Mouse (Mus musculus): ENCODE data around the gene Lypd6. TPM values are rescaled to one million over a fixed set of nuclear protein-coding genes. Genes with fewer than 3 reads are reported as not detected.

The Lypd6 gene
- polyA plus RNA-seq, 1 experiment from 2014 or later, result 20.1 TPM

DNA sequence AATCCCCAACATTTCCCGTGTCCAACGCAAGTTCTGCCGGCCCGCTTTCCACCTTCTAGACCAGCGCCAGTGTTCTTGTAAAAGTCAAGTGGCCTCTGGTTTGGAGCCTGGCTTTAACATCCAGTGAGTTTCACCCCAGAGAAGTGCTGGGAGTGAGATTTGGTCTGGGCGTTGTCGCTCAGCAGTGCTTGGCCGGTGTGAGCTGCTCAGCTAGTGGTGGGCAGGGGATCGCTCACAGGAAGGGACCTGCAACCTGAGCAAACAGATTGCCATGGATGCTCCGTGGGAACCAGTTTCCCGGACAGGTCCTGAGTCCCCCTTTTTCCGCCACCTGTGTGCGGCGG lies 355 bp upstream of the Lypd6 start:
- Histone ChIP-seq H3K4me1 (ENCODE audit: control insufficient read depth, insufficient read depth, low read length) (0 out of 2 replicates have a peak, but pooled peaks cover 7% of the 10 kb centered on the region), H3K9ac (ENCODE audit: low read length) (peak overlapping the region; percentile 78), H3K4me2 (ENCODE audit: low read depth, low read length) (peak overlapping the region; percentile 91), H3K27ac (ENCODE audit: low read length) (peak overlapping the region; percentile 80), H3K27me3 (ENCODE audit: control insufficient read depth, insufficient read depth, low read length) (no peaks in the 10 kb centered on the region), H3K36me3 (ENCODE audit: control insufficient read depth, insufficient read depth, low read length) (no peaks in the 10 kb centered on the region), H3K4me3 (replicated peaks; ENCODE audit: low read length) (peak overlapping the region; percentile 72), H3K9me3 (replicated peaks; ENCODE audit: control insufficient read depth, low read length) (no peaks in the 10 kb centered on the region)
- WGBS, result under 1% methylated on average over 14 of the region's 14 CpGs
- ATAC-seq (ENCODE audit: insufficient read depth, low FRiP score), result peak; percentile 66

DNA sequence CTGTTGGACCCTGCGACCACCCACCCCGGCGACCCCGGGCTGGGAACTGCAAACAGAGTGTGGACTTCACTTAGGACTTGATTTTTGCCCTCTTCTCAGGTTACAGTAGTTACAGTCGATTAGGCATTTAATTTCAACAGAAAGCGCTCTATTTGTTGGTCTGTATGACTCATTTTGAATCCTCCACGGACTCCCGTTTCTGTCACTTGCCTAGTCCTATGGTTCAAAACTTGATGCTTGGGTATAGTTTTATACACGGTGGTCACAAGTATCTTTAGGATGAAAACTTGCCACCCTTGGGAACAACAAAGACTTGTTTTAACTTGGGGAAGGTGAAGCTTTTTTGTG lies 713 bp downstream of the Lypd6 start:
- ATAC-seq (ENCODE audit: insufficient read depth, low FRiP score), result no peak
- WGBS, result 1% methylated on average over 9 of the region's 9 CpGs

DNA sequence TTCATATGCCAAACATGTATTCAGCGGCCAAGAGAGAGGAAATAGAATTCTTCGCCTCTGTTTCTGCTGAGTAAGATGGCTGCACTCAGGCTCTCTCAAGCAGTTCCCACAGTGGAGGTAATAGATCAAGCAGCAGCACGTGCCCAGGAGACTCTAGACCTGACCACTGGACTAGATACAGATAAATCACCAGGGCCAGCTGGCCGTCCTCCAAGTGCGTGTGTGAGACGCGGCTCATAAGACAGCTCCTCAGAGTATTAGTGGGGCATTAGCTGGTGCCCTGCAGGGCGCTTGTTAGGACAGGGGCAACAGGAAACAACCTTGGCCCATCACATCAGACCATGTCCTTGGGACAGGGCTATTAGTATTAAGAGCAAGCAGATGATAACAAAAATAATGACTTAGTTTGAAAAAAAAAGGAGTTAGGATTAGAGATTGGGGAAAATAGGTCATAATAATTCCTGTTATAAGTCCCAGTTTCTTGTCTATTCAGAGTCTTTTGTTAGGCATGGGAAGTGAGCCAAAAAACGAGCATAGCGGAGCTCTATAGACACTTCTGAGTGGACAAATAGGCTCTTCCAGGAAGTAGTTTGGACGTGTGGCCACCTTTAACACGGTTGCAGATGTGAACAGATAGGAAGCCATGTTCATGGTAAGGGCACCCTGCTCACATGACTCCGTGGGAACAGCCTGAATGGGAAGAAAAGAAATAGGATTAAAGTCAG lies 3.5 kb downstream of the Lypd6 start:
- H3K36me3 ChIP-seq (ENCODE audit: control insufficient read depth, insufficient read depth, low read length), result no peaks in the 10 kb centered on the region
- no peak for ATAC-seq (ENCODE audit: insufficient read depth, low FRiP score)
- no peak overlapping the region for H3K27ac ChIP-seq (ENCODE audit: low read length)
- H3K9me3 ChIP-seq (replicated peaks; ENCODE audit: control insufficient read depth, low read length), result no peaks in the 10 kb centered on the region
- H3K4me2 ChIP-seq (ENCODE audit: low read depth, low read length), result 0 out of 2 replicates have a peak overlapping the region, but pooled peaks have one; percentile 2
- H3K4me1 ChIP-seq (ENCODE audit: control insufficient read depth, insufficient read depth, low read length), result 0 out of 2 replicates have a peak, but pooled peaks cover 7% of the 10 kb centered on the region
- no peak overlapping the region for H3K4me3 ChIP-seq (replicated peaks; ENCODE audit: low read length)
- H3K9ac ChIP-seq (ENCODE audit: low read length), result no peak overlapping the region
- WGBS, result 50% methylated on average over 13 of the region's 13 CpGs
- no peaks in the 10 kb centered on the region for H3K27me3 ChIP-seq (ENCODE audit: control insufficient read depth, insufficient read depth, low read length)

More for the DNA sequence above, 713 bp downstream of the Lypd6 start:
- Histone ChIP-seq H3K36me3 (ENCODE audit: control insufficient read depth, insufficient read depth, low read length) (no peaks in the 10 kb centered on the region), H3K4me2 (ENCODE audit: low read depth, low read length) (peak overlapping the region; percentile 91), H3K27ac (ENCODE audit: low read length) (peak overlapping the region; percentile 80), H3K4me3 (replicated peaks; ENCODE audit: low read length) (peak overlapping the region; percentile 72), H3K9me3 (replicated peaks; ENCODE audit: control insufficient read depth, low read length) (no peaks in the 10 kb centered on the region), H3K27me3 (ENCODE audit: control insufficient read depth, insufficient read depth, low read length) (no peaks in the 10 kb centered on the region), H3K4me1 (ENCODE audit: control insufficient read depth, insufficient read depth, low read length) (0 out of 2 replicates have a peak, but pooled peaks cover 7% of the 10 kb centered on the region), H3K9ac (ENCODE audit: low read length) (peak overlapping the region; percentile 78)

DNA sequence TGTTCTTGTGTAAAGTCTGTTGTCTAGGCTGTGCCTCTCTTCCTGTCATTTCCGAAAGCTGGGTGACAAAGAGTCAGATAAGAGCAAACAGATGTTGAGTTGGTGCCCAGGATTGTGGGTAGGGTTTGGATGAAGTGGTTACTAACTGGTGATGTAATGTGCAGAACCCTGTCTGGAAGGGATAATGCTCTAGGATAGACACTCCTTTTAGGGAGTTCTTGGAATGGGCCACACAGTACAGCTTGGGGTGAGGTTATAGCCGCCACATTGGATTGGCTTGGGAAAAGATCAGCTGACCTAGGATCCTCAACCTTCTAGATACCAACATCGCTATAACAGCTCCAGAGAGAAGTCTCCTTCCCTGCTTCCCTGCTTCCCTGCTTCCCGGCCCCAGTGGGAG lies 5.9 kb downstream of the Lypd6 start:
- no peak overlapping the region for H3K27ac ChIP-seq (ENCODE audit: low read length)
- no peak for ATAC-seq (ENCODE audit: insufficient read depth, low FRiP score)
- H3K27me3 ChIP-seq (ENCODE audit: control insufficient read depth, insufficient read depth, low read length), result no peaks in the 10 kb centered on the region
- no peak overlapping the region for H3K4me3 ChIP-seq (replicated peaks; ENCODE audit: low read length)
- 0 out of 2 replicates have a peak, but pooled peaks cover 4% of the 10 kb centered on the region for H3K4me1 ChIP-seq (ENCODE audit: control insufficient read depth, insufficient read depth, low read length)
- H3K9me3 ChIP-seq (replicated peaks; ENCODE audit: control insufficient read depth, low read length), result no peaks in the 10 kb centered on the region
- no peak overlapping the region for H3K4me2 ChIP-seq (ENCODE audit: low read depth, low read length)
- WGBS, result 90% methylated on average over 4 of the region's 4 CpGs
- H3K9ac ChIP-seq (ENCODE audit: low read length), result no peak overlapping the region
- no peaks in the 10 kb centered on the region for H3K36me3 ChIP-seq (ENCODE audit: control insufficient read depth, insufficient read depth, low read length)

DNA sequence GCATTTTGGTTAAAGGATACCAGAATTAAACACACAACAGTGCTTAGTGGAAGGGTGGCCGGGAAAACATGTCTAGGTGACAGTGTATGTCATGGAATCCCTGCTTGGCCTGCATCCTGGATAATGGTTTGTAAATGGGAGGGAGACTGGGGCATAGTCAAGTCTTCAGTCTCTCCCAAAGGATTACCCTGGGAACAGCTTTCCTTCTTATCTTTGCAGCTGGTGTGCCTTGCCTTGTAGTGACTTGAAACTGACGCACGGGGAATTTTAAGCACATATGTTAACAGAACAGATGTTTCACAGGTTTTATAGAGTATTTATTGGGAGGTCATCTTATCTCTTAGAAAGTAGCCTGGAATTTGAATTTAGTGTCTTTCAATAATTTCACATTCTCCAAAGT lies 18.5 kb downstream of the Lypd6 start:
- Histone ChIP-seq H3K27me3 (ENCODE audit: control insufficient read depth, insufficient read depth, low read length) (no peaks in the 10 kb centered on the region), H3K9ac (ENCODE audit: low read length) (no peak overlapping the region), H3K4me1 (ENCODE audit: control insufficient read depth, insufficient read depth, low read length) (no peaks in the 10 kb centered on the region), H3K4me3 (replicated peaks; ENCODE audit: low read length) (no peak overlapping the region), H3K36me3 (ENCODE audit: control insufficient read depth, insufficient read depth, low read length) (no peaks in the 10 kb centered on the region), H3K27ac (ENCODE audit: low read length) (no peak overlapping the region), H3K9me3 (replicated peaks; ENCODE audit: control insufficient read depth, low read length) (no peaks in the 10 kb centered on the region), H3K4me2 (ENCODE audit: low read depth, low read length) (no peak overlapping the region)
- no peak for ATAC-seq (ENCODE audit: insufficient read depth, low FRiP score)
- 66% methylated on average over 3 of the region's 3 CpGs for WGBS

DNA sequence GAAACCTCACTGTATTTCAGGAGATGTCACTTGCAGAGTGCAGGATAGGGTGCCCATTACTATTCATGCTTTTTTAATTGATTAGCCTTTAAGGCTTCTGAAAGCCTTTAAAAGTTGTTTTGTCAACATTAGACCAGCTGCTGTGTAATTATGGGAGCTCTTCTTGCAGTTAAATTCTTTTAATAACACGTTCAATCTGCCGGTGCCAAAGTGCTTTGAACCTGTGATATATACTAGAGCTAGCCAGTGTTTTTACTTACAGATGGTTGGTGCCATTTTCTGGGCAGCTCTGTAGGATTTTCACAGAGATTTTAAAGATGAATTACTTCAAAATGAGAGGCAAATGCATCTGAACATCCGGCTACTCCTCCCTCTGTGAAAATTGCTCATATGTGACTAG lies 21.5 kb downstream of the Lypd6 start:
- Histone ChIP-seq H3K9me3 (replicated peaks; ENCODE audit: control insufficient read depth, low read length) (no peaks in the 10 kb centered on the region), H3K36me3 (ENCODE audit: control insufficient read depth, insufficient read depth, low read length) (no peaks in the 10 kb centered on the region), H3K9ac (ENCODE audit: low read length) (no peak overlapping the region), H3K27me3 (ENCODE audit: control insufficient read depth, insufficient read depth, low read length) (no peaks in the 10 kb centered on the region), H3K4me2 (ENCODE audit: low read depth, low read length) (no peak overlapping the region), H3K4me1 (ENCODE audit: control insufficient read depth, insufficient read depth, low read length) (0 out of 2 replicates have a peak, but pooled peaks cover 4% of the 10 kb centered on the region), H3K27ac (ENCODE audit: low read length) (no peak overlapping the region), H3K4me3 (replicated peaks; ENCODE audit: low read length) (no peak overlapping the region)
- WGBS, result 60% methylated on average over 3 of the region's 3 CpGs
- no peak for ATAC-seq (ENCODE audit: insufficient read depth, low FRiP score)

DNA sequence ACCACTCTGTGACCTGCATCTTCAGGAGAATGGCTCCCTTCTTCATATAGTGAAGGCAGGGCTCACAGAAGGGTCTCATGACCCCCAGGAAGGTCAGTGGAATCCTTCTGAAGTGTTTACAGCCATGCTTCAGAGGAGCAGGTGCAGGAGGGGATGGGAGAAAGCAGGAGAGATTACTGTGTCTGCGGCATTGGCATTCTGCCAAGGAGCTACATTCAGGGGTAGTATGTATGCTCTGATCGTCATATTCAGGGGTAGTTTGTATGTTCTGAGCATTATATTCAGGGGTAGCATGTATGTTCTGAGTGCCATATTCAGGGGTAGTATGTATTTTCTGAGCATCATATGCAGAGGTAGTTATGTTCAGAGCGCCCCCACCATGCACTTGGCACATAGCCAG lies 30.1 kb downstream of the Lypd6 start:
- Histone ChIP-seq H3K27ac (ENCODE audit: low read length) (no peak overlapping the region), H3K4me2 (ENCODE audit: low read depth, low read length) (no peak overlapping the region), H3K4me1 (ENCODE audit: control insufficient read depth, insufficient read depth, low read length) (peaks cover 11% of the 10 kb centered on the region; the same call in 1 of the 2 replicates), H3K36me3 (ENCODE audit: control insufficient read depth, insufficient read depth, low read length) (no peaks in the 10 kb centered on the region), H3K27me3 (ENCODE audit: control insufficient read depth, insufficient read depth, low read length) (no peaks in the 10 kb centered on the region), H3K9ac (ENCODE audit: low read length) (no peak overlapping the region), H3K4me3 (replicated peaks; ENCODE audit: low read length) (no peak overlapping the region), H3K9me3 (replicated peaks; ENCODE audit: control insufficient read depth, low read length) (no peaks in the 10 kb centered on the region)
- ATAC-seq (ENCODE audit: insufficient read depth, low FRiP score), result no peak
- 48% methylated on average over 3 of the region's 3 CpGs for WGBS

DNA sequence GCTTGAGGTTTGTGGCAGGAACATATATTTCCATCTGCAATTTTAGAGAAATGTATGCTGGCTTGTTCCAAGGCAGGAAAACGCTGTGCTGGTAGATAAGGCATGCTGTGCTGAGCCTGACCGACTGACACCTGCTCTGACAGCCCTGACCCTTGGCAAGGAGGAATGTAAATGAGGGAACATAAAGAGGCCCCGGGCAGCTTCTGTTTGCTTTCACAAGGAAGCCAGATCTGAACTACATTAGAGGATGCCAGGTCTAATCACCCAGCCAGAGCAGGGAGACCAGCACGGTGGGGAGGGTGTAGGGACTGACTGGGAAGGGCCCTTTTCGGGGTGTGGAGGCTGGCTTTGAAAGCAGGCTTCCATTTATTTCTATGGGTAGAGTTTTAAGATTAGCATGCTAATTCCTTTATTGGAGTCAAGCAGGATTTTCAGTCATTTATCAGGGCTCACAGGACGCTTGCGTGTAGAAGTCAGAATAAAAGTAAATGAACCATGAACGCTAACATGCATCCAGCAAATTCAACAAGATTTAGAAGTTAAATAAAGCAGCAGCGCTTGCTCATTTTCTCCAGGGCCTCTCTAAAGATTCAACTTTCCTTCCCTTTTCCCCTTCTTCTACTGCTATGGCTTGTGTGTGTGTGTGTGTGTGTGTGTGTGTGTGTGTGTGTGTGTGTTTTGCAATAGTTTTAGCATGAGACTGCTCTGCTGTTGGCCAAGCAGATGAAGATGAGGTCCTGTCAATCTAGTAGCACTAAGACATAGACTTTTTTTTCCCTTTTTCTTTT lies 34.3 kb downstream of the Lypd6 start:
- Histone ChIP-seq H3K9me3 (replicated peaks; ENCODE audit: control insufficient read depth, low read length) (no peaks in the 10 kb centered on the region), H3K4me3 (replicated peaks; ENCODE audit: low read length) (no peak overlapping the region), H3K4me2 (ENCODE audit: low read depth, low read length) (no peak overlapping the region), H3K9ac (ENCODE audit: low read length) (no peak overlapping the region), H3K36me3 (ENCODE audit: control insufficient read depth, insufficient read depth, low read length) (no peaks in the 10 kb centered on the region), H3K4me1 (ENCODE audit: control insufficient read depth, insufficient read depth, low read length) (peaks cover 12% of the 10 kb centered on the region; the same call in 1 of the 2 replicates), H3K27me3 (ENCODE audit: control insufficient read depth, insufficient read depth, low read length) (no peaks in the 10 kb centered on the region), H3K27ac (ENCODE audit: low read length) (peak overlapping the region; percentile 86)
- ATAC-seq (ENCODE audit: insufficient read depth, low FRiP score), result peak; percentile 90
- WGBS, result 18% methylated on average over 9 of the region's 9 CpGs

DNA sequence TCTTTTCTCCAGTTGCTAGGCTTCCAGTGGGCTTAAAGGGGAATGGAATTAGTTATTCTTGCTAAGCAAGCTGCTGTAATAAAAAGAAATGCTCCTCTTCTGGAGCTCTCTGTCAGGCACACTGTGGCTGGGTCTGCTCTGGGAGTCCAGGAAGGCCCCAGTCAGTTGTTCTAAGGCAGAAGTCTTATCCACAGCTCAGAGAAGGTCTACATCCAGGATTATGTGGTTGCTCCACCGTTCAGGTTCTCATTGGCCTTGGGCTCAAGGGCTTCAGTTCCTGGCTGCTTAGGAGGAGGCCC lies 34.9 kb downstream of the Lypd6 start:
- Histone ChIP-seq H3K27me3 (ENCODE audit: control insufficient read depth, insufficient read depth, low read length) (no peaks in the 10 kb centered on the region), H3K4me3 (replicated peaks; ENCODE audit: low read length) (no peak overlapping the region), H3K36me3 (ENCODE audit: control insufficient read depth, insufficient read depth, low read length) (no peaks in the 10 kb centered on the region), H3K27ac (ENCODE audit: low read length) (peak overlapping the region; percentile 86), H3K4me1 (ENCODE audit: control insufficient read depth, insufficient read depth, low read length) (peaks cover 12% of the 10 kb centered on the region; the same call in 1 of the 2 replicates), H3K4me2 (ENCODE audit: low read depth, low read length) (no peak overlapping the region), H3K9ac (ENCODE audit: low read length) (no peak overlapping the region), H3K9me3 (replicated peaks; ENCODE audit: control insufficient read depth, low read length) (no peaks in the 10 kb centered on the region)
- 81% methylated on average over 1 of the region's 1 CpGs for WGBS
- ATAC-seq (ENCODE audit: insufficient read depth, low FRiP score), result no peak

Measured in stomach, embryonic 16.5 days (tissue).